Mouse (Mus musculus) CH12.LX (cell line): ENCODE results near the gene Ddx20.

Experiments
- GABPA ChIP-seq: IDR thresholded peaks from 2 replicates; pipeline ENCODE4 v1.6.1; 2012; ENCODE audit warnings: low read depth, low read length, improper control_type of control experiment, inconsistent platforms; ENCODE audit not compliant: insufficient replicate concordance
- MAX ChIP-seq: IDR thresholded peaks from 2 replicates; pipeline ENCODE4 v1.6.1; 2011; ENCODE audit warnings: low read length, improper control_type of control experiment
- POLR2A ChIP-seq: IDR thresholded peaks from 2 replicates; pipeline ENCODE4 v1.6.1; 2011; ENCODE audit warnings: low read depth, mild to moderate bottlenecking, improper control_type of control experiment, low read length

GRCm38 (mm10) chr3:105720514-105720913, 33.1 kb upstream of the Ddx20 start:
- no peak for TF ChIP-seq POLR2A
- no peak for TF ChIP-seq MAX
- TF ChIP-seq GABPA: no peak
